Mouse (Mus musculus) forebrain, embryonic 13.5 days (tissue): ENCODE results near the gene Hist1h4k. TPM values are rescaled to one million over a fixed set of nuclear protein-coding genes. Genes with fewer than 3 reads are reported as not detected.
"Not testable (repeated sequence)": the region's sequence is repeated elsewhere in the genome, so short reads cannot be mapped to it uniquely, and the experiment has no call there.

Experiments
- ATAC-seq: fragments of 200-750 bp; cut with Nextera tagmentation; 2 replicates; pipeline ENCODE4 v1.8.0; 2017
- H3K27ac ChIP-seq: fragments of 300-500 bp; sonication (generic); 2 replicates; pipeline ENCODE4 v1.5.1; 2015; ENCODE audit warnings: inconsistent platforms, mild to moderate bottlenecking, moderate library complexity
- H3K27me3 ChIP-seq: fragments of 300-500 bp; sonication (generic); 2 replicates; pipeline ENCODE4 v1.6.1; 2015; ENCODE audit warnings: mild to moderate bottlenecking, inconsistent platforms
- H3K36me3 ChIP-seq: fragments of 300-500 bp; sonication (generic); 2 replicates; pipeline ENCODE4 v1.6.1; 2015; ENCODE audit warnings: mild to moderate bottlenecking, inconsistent platforms; ENCODE audit not compliant: poor library complexity, severe bottlenecking
- H3K4me1 ChIP-seq: fragments of 300-500 bp; sonication (generic); 2 replicates; pipeline ENCODE4 v1.6.1; 2015; ENCODE audit warnings: inconsistent platforms
- H3K4me2 ChIP-seq: fragments of 300-500 bp; sonication (generic); 2 replicates; pipeline ENCODE4 v1.6.1; 2015; ENCODE audit warnings: inconsistent platforms, mild to moderate bottlenecking, moderate library complexity
- H3K4me3 ChIP-seq: fragments of 300-500 bp; sonication (generic); 2 replicates; pipeline ENCODE4 v1.5.1; 2015; ENCODE audit warnings: mild to moderate bottlenecking, inconsistent platforms
- H3K9ac ChIP-seq: fragments of 300-500 bp; sonication (generic); 2 replicates; pipeline ENCODE4 v1.6.1; 2015; ENCODE audit warnings: mild to moderate bottlenecking, inconsistent platforms
- H3K9me3 ChIP-seq: fragments of 300-500 bp; sonication (generic); replicated peaks from 2 replicates; pipeline ENCODE4 v1.6.1; 2016; ENCODE audit warnings: inconsistent platforms
- WGBS: fragments of 180-500 bp; shearing (Covaris S2); methylation state at CpG from one replicate; pipeline ENCODE4 v1.1.7; 2015; 5-methylcytosine and 5-hydroxymethylcytosine counted together
- polyA plus RNA-seq: library from polyadenylated mRNA; unstranded; fragments of >200 nt; fragmentation: Nextera tagmentation; extraction: Ambion mirVana; gene quantifications from 2 replicates; pipeline ENCODE4 v1.2.1, GENCODE M21; 2015

Gene Hist1h4k
- polyA plus RNA-seq, result 6.9 and 11.1 TPM in 2 replicates

DNA sequence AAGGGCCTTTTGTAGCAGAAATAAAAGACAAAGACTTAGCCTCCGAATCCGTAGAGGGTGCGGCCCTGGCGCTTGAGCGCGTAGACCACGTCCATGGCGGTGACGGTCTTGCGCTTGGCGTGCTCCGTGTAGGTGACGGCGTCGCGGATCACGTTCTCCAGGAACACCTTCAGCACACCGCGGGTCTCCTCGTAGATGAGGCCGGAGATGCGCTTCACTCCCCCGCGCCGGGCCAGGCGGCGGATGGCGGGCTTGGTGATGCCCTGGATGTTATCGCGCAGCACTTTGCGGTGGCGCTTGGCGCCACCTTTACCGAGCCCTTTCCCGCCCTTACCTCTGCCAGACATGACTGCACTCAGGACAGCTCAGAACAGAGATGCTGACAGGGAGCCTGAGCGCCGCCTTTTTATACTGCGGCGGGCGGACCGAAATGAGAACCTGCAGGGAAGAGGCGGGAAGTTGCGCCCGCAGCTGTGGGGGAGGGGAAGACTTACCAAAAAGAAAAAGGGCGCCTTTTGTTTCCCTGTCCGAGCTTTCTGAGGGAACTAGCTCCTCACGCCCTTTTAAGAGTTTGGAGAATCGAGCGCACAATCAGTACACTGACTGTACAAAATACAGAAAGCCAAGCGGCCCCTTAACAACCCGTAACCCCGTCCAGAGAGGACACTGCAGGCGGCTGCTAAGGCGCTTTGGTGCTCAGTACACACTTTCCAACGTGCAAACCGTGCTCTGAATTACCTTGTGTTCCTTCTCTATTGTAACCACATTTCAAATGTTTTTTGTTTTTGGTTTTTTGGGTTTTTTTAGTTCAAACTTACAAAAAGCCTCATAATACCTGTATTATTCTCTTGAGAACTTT, at the start of gene Hist1h4k:
TSS of gene Hist1h4k (minus strand) at position 347 of the 859 bp plus-strand sequence.
- WGBS, result under 1% methylated on average over 41 of the region's 56 CpGs
- peak within 1 kb of the TSS; percentile 82 for H3K9ac ChIP-seq
- peak; percentile 86 for ATAC-seq
- peak within 1 kb of the TSS; percentile 96 for H3K27ac ChIP-seq
- not testable (repeated sequence) for H3K9me3 ChIP-seq, H3K27me3 ChIP-seq, H3K36me3 ChIP-seq
- peak within 1 kb of the TSS; percentile 84 for H3K4me2 ChIP-seq
- peaks cover 40% of the 10 kb centered on the region for H3K4me1 ChIP-seq
- H3K4me3 ChIP-seq, result peak within 1 kb of the TSS; percentile 62

- not testable (repeated sequence) for H3K4me3 ChIP-seq, H3K9ac ChIP-seq, H3K4me1 ChIP-seq, H3K4me2 ChIP-seq, ATAC-seq, H3K27me3 ChIP-seq, H3K36me3 ChIP-seq, H3K27ac ChIP-seq, H3K9me3 ChIP-seq
Observed at GRCm38 (mm10) chr13:21797163-21797562, 46.9 kb upstream of the Hist1h4k start.

GRCm38 (mm10) chr13:21795584-21795983, 45.3 kb upstream of the Hist1h4k start:
- no peak overlapping the region for H3K4me2 ChIP-seq
- no peaks in the 10 kb centered on the region for H3K9me3 ChIP-seq
- no peak for ATAC-seq
- peaks cover 5% of the 10 kb centered on the region for H3K4me1 ChIP-seq
- no peaks in the 10 kb centered on the region for H3K27me3 ChIP-seq
- WGBS, result 91% methylated on average over 7 of the region's 7 CpGs
- no peak overlapping the region for H3K4me3 ChIP-seq
- no peak overlapping the region for H3K9ac ChIP-seq
- H3K36me3 ChIP-seq, result no peaks in the 10 kb centered on the region
- H3K27ac ChIP-seq, result no peak overlapping the region

- Histone ChIP-seq H3K9ac (peak overlapping the region; percentile 50), H3K4me2 (peak overlapping the region; percentile 43), H3K27ac (0 out of 2 replicates have a peak overlapping the region, but pooled peaks have one; percentile 10), H3K4me3 (no peak overlapping the region), H3K27me3 (no peaks in the 10 kb centered on the region), H3K4me1 (peaks cover 29% of the 10 kb centered on the region), H3K36me3 (no peaks in the 10 kb centered on the region), H3K9me3 (no peaks in the 10 kb centered on the region)
- WGBS, result 6% methylated on average over 17 of the region's 18 CpGs
- ATAC-seq, result no peak
Observed at GRCm38 (mm10) chr13:21790601-21791283, 40.4 kb upstream of the Hist1h4k start.

GRCm38 (mm10) chr13:21789925-21790324, 39.6 kb upstream of the Hist1h4k start:
- H3K9ac ChIP-seq, result no peak overlapping the region
- 69% methylated on average over 6 of the region's 6 CpGs for WGBS
- no peak overlapping the region for H3K4me3 ChIP-seq
- H3K4me1 ChIP-seq, result peaks cover 33% of the 10 kb centered on the region
- no peak overlapping the region for H3K27ac ChIP-seq
- no peak for ATAC-seq
- no peaks in the 10 kb centered on the region for H3K9me3 ChIP-seq
- H3K4me2 ChIP-seq, result no peak overlapping the region
- H3K27me3 ChIP-seq, result no peaks in the 10 kb centered on the region
- no peaks in the 10 kb centered on the region for H3K36me3 ChIP-seq

DNA sequence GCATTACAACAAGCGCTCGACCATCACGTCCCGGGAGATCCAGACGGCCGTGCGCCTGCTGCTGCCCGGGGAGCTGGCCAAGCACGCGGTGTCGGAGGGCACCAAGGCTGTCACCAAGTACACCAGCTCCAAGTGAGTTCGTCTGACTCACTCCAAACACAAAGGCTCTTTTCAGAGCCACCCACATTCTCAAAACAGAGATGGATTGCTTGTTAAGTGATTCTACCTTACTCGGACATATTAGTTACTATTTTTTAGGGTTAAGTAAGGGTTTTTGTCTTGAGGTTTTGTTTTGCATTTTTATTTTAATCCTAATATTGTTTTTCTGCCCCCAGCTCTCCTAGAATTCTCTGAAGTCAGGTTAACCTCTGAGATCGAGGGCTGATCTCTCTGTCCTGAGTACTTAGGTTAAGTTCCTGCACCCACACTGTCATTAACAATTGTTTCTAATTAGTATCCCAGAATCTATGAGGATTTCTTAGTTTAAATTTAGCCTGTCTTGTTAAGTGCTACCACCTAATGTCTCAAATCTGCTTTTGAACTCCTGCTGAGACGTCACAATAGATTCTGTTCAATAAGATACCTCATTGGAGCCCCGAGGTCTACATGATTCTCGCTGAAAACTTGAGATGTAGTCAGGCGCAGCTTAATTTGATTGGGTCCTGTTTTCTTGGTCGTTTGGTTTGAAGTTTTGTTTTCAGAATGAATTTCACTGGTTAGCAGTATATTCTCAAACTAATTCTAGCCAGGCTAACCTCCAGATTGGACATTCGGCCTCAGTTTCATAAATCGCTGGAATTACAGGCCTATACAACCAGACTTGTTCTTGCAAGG, 37.7 kb upstream of the Hist1h4k start:
- no peaks in the 10 kb centered on the region for H3K9me3 ChIP-seq
- peaks cover 43% of the 10 kb centered on the region for H3K4me1 ChIP-seq
- peak overlapping the region; percentile 87 for H3K27ac ChIP-seq
- H3K9ac ChIP-seq, result peak overlapping the region; percentile 48
- H3K36me3 ChIP-seq, result no peaks in the 10 kb centered on the region
- H3K4me2 ChIP-seq, result peak overlapping the region; percentile 62
- WGBS, result 7% methylated on average over 17 of the region's 21 CpGs
- ATAC-seq, result peak; percentile 6; the same call in 1 of the 2 replicates
- no peaks in the 10 kb centered on the region for H3K27me3 ChIP-seq
- H3K4me3 ChIP-seq, result peak overlapping the region; percentile 39

DNA sequence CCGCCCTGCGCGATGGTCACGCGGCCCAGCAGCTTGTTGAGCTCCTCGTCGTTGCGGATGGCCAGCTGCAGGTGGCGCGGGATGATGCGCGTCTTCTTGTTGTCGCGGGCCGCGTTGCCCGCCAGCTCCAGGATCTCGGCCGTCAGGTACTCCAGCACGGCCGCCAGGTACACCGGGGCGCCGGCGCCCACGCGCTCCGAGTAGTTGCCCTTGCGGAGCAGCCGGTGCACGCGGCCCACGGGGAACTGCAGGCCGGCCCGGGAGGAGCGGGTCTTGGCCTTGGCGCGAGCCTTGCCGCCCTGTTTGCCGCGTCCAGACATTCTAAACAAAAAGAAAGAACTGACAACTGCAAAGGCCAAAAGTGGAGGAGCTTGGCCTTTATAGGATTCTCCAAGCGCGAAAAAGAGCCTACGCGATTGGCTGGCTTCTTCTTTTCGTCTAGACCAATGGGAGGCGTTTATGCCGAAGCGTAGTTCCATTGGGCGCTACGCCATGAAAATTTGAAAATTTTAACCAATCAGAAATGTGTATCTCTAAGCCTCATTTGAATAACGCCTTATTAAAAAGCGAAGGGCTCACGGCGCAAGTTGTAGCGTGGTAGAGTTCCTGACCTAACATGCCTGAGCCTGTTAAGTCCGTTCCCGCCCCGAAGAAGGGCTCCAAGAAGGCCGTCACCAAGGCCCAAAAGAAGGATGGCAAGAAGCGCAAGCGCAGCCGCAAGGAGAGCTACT, 36.8 kb upstream of the Hist1h4k start, which contains the start of the genes Hist1h2an and Hist1h2bp:
TSS of gene Hist1h2an (minus strand) at position 320 of the 731 bp plus-strand sequence.
TSS of gene Hist1h2bp (plus strand) at position 563 of the 731 bp plus-strand sequence.
- Histone ChIP-seq H3K4me3 (peak within 1 kb of the TSS; percentile 39), H3K4me2 (peak within 1 kb of the TSS; percentile 62), H3K27ac (peak within 1 kb of the TSS; percentile 90), H3K9ac (peak within 1 kb of the TSS; percentile 69), H3K4me1 (peaks cover 50% of the 10 kb centered on the region)
- not testable (repeated sequence) for H3K36me3 ChIP-seq, H3K9me3 ChIP-seq, H3K27me3 ChIP-seq
- peak; percentile 94 for ATAC-seq
- WGBS, result under 1% methylated on average over 40 of the region's 63 CpGs

DNA sequence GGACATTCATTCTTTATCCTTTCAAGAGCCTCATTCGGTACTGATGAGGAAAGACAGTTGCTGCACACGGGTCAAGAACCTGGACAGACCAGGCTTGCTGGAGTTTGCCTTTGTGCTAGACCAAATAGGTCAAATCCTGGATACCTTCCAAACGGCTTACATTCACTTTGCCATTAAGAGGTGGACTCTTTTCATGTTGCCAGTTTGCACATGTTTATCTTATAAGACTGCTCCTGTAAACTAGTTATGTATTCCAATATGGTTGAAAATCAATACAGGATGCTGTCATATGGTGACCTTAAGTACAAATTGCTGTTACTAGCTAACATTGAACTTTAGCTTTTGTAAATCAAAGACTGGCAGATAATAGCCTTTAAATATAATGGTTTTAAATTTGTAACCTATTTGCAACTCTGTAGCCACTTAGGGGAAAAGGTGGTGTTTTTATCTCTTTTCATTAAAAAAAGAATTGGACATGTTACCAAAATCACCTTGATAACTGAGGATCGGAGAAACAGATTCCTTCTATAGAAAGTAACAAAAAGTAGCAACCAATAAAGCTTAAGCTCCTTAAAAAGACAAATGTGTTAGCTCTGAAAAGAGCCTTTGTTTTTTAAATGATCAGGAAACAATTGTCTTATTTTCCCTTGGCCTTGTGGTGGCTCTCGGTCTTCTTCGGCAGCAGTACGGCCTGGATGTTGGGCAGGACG, 36.0 kb upstream of the Hist1h4k start:
- peaks cover 51% of the 10 kb centered on the region for H3K4me1 ChIP-seq
- peak overlapping the region; percentile 90 for H3K27ac ChIP-seq
- WGBS, result 3% methylated on average over 8 of the region's 8 CpGs
- peak overlapping the region; percentile 39 for H3K4me3 ChIP-seq
- no peak for ATAC-seq
- peak overlapping the region; percentile 69 for H3K9ac ChIP-seq
- no peaks in the 10 kb centered on the region for H3K36me3 ChIP-seq
- H3K27me3 ChIP-seq, result no peaks in the 10 kb centered on the region
- H3K4me2 ChIP-seq, result peak overlapping the region; percentile 62
- no peaks in the 10 kb centered on the region for H3K9me3 ChIP-seq

GRCm38 (mm10) chr13:21784311-21784710, 34.0 kb upstream of the Hist1h4k start:
- peaks cover 59% of the 10 kb centered on the region for H3K4me1 ChIP-seq
- H3K4me2 ChIP-seq, result peak overlapping the region; percentile 76
- H3K27me3 ChIP-seq, result no peaks in the 10 kb centered on the region
- H3K4me3 ChIP-seq, result 0 out of 2 replicates have a peak overlapping the region, but pooled peaks have one; percentile 46
- 17% methylated on average over 6 of the region's 6 CpGs for WGBS
- ATAC-seq, result no peak
- H3K9me3 ChIP-seq, result no peaks in the 10 kb centered on the region
- H3K9ac ChIP-seq, result peak overlapping the region; percentile 53
- no peaks in the 10 kb centered on the region for H3K36me3 ChIP-seq
- peak overlapping the region; percentile 83 for H3K27ac ChIP-seq

- Histone ChIP-seq H3K9me3 (no peaks in the 10 kb centered on the region), H3K27me3 (no peaks in the 10 kb centered on the region), H3K4me3 (peak overlapping the region; percentile 46), H3K27ac (peak overlapping the region; percentile 83), H3K9ac (peak overlapping the region; percentile 53), H3K4me2 (peak overlapping the region; percentile 76), H3K36me3 (no peaks in the 10 kb centered on the region), H3K4me1 (peaks cover 58% of the 10 kb centered on the region)
- 3% methylated on average over 9 of the region's 9 CpGs for whole genome bisulfite sequencing
- no peak for ATAC-seq
Observed at GRCm38 (mm10) chr13:21783734-21784161, 33.4 kb upstream of the Hist1h4k start.
